Mouse (Mus musculus) limb, embryonic 11.5 days (tissue): ENCODE measurements at regions not wholly inside any gene's neighbourhood (a gene's known extent, or its start where the extent isn't known, plus 50 kb on each side); places are given as distances from the start of the nearest gene placed in this dataset.

Experiments used
- ATAC-seq: fragments of 200-750 bp; cut with Nextera tagmentation; 2 replicates; pipeline ENCODE4 v1.8.0; 2017; ENCODE audit warnings: low read depth; ENCODE audit not compliant: insufficient number of reproducible peaks, low FRiP score, low TSS enrichment
- DNase-seq: peaks from one replicate; pipeline ENCODE4 v3.0.0-alpha.2; 2015; ENCODE audit warnings: low spot score
- H3K27ac ChIP-seq: fragments of 300-500 bp; sonication (generic); replicated peaks from 2 replicates; pipeline ENCODE4 v1.5.1; 2014; ENCODE audit warnings: low read depth, mild to moderate bottlenecking, low read length
- H3K27me3 ChIP-seq: fragments of 300-500 bp; sonication (generic); 2 replicates; pipeline ENCODE4 v1.6.1; 2014; ENCODE audit warnings: mild to moderate bottlenecking, low read length, mixed read lengths; ENCODE audit not compliant: control insufficient read depth, insufficient read depth
- H3K36me3 ChIP-seq: fragments of 300-500 bp; sonication (generic); 2 replicates; pipeline ENCODE4 v1.6.1; 2014; ENCODE audit warnings: mild to moderate bottlenecking, low read length, moderate library complexity, mixed read lengths; ENCODE audit not compliant: control insufficient read depth, insufficient read depth
- H3K4me1 ChIP-seq: fragments of 300-500 bp; sonication (generic); 2 replicates; pipeline ENCODE4 v1.6.1; 2014; ENCODE audit warnings: low read length, mixed read lengths; ENCODE audit not compliant: control insufficient read depth, insufficient read depth
- H3K4me2 ChIP-seq: fragments of 300-500 bp; sonication (generic); 2 replicates; pipeline ENCODE4 v1.6.1; 2014; ENCODE audit warnings: low read depth, mild to moderate bottlenecking, moderate library complexity; ENCODE audit not compliant: severe bottlenecking
- H3K4me3 ChIP-seq: fragments of 300-500 bp; sonication (generic); 2 replicates; pipeline ENCODE4 v1.5.1; 2014; ENCODE audit warnings: low read depth, low read length
- H3K9ac ChIP-seq: fragments of 300-500 bp; sonication (generic); 2 replicates; pipeline ENCODE4 v1.6.1; 2014; ENCODE audit warnings: mild to moderate bottlenecking, low read length
- H3K9me3 ChIP-seq: fragments of 300-500 bp; sonication (generic); 2 replicates; pipeline ENCODE4 v1.6.1; 2016; ENCODE audit warnings: low read length; ENCODE audit not compliant: control insufficient read depth
- WGBS: fragments of 180-500 bp; shearing (Covaris S2); extraction: QIAGEN DNeasy Blood & Tissue Kit; methylation state at CpG from one replicate; pipeline ENCODE4 v1.1.7; 2014; 5-methylcytosine and 5-hydroxymethylcytosine counted together

- Histone ChIP-seq H3K9ac (no peak overlapping the region), H3K4me3 (no peak overlapping the region), H3K36me3 (no peaks in the 10 kb centered on the region), H3K9me3 (no peaks in the 10 kb centered on the region), H3K27ac (no peak overlapping the region), H3K4me2 (no peak overlapping the region), H3K4me1 (peaks cover 4% of the 10 kb centered on the region; the same call in 1 of the 2 replicates), H3K27me3 (no peaks in the 10 kb centered on the region)
- ATAC-seq (no peak), DNase-seq (no peak)
- 73% methylated on average over 12 of the region's 12 CpGs for WGBS
Observed at GRCm38 (mm10) chr5:111595438-111595837, 138.3 kb upstream of the Gm26897 start.

DNA sequence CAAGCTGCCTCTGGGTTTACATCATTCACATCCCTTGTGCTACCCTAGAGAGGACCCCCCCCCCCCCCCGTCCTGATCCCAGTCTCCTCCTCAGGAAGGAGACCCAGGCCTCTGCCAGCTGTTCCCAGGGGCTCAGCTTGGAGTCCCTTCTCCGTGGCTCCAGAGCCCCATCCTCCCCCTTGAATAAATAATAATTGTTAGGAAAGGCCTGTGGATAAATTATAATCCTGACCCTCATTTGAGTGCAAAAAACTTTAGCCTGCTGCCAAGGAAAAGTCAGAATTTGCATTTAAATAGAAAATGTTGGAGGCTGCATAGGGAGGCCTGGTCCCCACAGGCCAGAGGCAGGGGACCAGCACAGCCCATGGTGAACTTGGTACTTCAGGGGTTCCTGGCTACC, 136.0 kb upstream of the Gm26897 start:
- 55% methylated on average over 2 of the region's 2 CpGs for WGBS
- Histone ChIP-seq H3K27me3 (no peaks in the 10 kb centered on the region), H3K36me3 (no peaks in the 10 kb centered on the region), H3K9ac (no peak overlapping the region), H3K4me2 (no peak overlapping the region), H3K27ac (no peak overlapping the region), H3K4me1 (peaks cover 16% of the 10 kb centered on the region), H3K4me3 (no peak overlapping the region), H3K9me3 (no peaks in the 10 kb centered on the region)
- ATAC-seq = no peak
- no peak for DNase-seq

DNA sequence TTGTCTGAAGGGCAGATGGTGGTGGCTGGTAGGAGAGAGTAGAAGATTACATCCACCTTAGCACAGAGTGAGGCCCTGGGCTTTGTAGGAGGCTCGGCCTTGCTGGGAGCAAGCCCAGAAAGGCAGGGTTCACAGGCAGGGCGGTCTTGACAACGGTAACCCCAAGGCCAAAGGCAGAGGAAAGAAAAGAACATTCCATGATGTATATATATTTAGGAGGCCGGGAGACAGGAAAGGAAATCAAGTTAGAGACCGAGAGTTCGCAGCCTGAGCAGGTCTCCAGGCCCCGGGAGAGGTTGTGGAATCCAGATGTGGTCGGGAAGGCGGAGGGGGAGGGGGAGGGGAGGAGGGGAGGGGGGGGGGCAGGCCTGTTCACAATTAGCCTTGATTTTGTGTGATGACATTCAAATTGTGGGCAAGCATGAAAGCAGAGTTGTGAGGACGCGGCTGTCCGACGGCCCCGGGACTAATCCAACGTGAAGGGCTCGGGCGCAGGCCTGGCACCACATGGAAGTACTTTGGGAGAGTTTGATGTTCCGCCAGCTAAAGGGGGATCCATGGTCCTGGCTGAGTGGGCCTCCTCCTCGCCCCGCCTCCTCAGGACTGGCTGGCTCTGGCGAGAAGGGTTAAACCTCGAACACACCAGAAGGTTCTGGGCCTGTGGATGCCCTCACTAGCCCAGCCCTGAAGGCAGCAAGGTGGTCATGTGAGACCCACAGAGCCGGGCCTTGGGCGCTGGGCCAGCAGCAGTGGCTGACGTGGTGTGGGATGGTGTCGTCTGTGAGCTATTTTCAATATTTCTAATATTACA, 131.8 kb upstream of the Gm26897 start:
- H3K4me2 ChIP-seq = no peak overlapping the region
- peak; percentile 67 for ATAC-seq

GRCm38 (mm10) chr5:111613687-111614086, 120.0 kb upstream of the Gm26897 start:
- H3K9me3 ChIP-seq = no peaks in the 10 kb centered on the region
- peaks cover 8% of the 10 kb centered on the region for H3K4me1 ChIP-seq
- H3K4me3 ChIP-seq = no peak overlapping the region
- H3K27me3 ChIP-seq = no peaks in the 10 kb centered on the region
- H3K9ac ChIP-seq = no peak overlapping the region
- no peak for ATAC-seq
- DNase-seq = no peak
- WGBS = 59% methylated on average over 1 of the region's 1 CpGs
- no peak overlapping the region for H3K27ac ChIP-seq
- H3K4me2 ChIP-seq = no peak overlapping the region
- no peaks in the 10 kb centered on the region for H3K36me3 ChIP-seq

More for the DNA sequence above, 131.8 kb upstream of the Gm26897 start:
- Histone ChIP-seq H3K27me3 (no peaks in the 10 kb centered on the region), H3K27ac (peak overlapping the region; percentile 62; the same call in 1 of the 2 replicates), H3K9ac (peak overlapping the region; percentile 23; the same call in 1 of the 2 replicates), H3K4me1 (peaks cover 16% of the 10 kb centered on the region), H3K36me3 (no peaks in the 10 kb centered on the region), H3K4me3 (no peak overlapping the region), H3K9me3 (no peaks in the 10 kb centered on the region)
- 25% methylated on average over 23 of the region's 26 CpGs for WGBS
- DNase-seq = peak; percentile 80

DNA sequence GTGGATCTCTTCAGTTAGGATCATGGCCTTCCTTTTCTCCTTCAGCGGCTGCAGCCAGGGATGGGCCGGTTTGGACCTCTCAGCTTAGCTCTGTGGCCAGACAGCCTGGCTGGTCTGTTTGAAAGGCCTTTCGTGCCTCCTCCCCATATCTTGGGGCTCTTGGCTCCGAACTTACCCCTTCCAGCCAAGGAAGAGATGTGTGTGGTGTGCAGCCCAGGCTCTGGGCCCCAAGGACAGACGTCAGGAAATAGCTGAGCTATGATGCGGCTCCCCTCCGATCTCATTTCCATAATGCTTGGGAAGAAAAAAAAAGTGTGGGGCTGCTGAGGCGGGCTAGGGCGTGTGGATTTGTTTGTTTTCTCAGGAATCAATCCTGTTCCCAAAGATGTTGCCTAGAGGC, 113.8 kb upstream of the Gm26897 start:
- no peak for ATAC-seq
- Histone ChIP-seq H3K36me3 (no peaks in the 10 kb centered on the region), H3K4me3 (no peak overlapping the region), H3K9ac (peak overlapping the region; percentile 7; the same call in 1 of the 2 replicates), H3K27ac (no peak overlapping the region), H3K27me3 (no peaks in the 10 kb centered on the region), H3K9me3 (no peaks in the 10 kb centered on the region), H3K4me2 (no peak overlapping the region), H3K4me1 (peaks cover 10% of the 10 kb centered on the region)
- no peak for DNase-seq
- 66% methylated on average over 9 of the region's 9 CpGs for WGBS

DNA sequence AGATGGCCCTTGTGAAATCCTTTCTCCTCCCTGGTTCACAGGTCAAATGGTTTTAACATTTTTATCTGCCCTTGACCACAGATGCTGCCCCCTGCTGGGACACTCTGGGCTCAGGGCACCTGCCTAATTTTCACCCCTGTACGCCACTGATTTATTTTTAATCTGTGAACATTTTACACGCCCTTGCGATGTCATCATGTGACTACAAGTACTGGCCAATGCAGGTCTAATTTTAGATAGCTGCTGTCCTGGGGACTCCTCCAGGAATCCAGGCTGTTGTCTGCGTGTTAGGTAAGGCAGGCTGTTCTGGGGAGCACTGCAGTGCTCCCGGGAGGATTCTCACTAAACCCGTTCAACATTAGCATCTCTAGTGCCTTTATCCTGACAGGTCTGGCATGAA, 113.1 kb upstream of the Gm26897 start:
- no peaks in the 10 kb centered on the region for H3K36me3 ChIP-seq

DNA sequence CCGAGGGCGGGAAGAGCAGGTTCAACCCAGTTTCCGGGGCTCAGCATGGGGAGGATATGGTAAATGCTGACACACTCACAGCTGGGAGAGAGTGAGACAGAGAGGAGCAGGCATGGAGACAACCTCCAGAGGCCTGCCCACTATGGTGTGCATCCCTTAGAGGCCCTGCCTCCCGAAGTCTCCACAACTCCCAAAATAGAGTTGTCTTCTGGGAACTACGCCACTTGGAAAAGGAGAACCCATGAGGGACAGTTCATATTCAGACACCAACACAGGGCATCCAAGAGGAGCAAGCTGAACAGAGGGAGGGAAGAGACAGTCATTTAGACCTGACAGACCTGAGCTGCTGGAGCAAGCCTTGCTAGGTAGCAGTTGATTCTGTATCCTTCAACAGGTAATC, 111.2 kb upstream of the Gm26897 start:
- H3K4me2 ChIP-seq = no peak overlapping the region
- no peaks in the 10 kb centered on the region for H3K27me3 ChIP-seq
- no peak overlapping the region for H3K27ac ChIP-seq

More for the DNA sequence above, 113.1 kb upstream of the Gm26897 start:
- H3K4me3 ChIP-seq = no peak overlapping the region
- 82% methylated on average over 6 of the region's 6 CpGs for WGBS
- H3K27me3 ChIP-seq = no peaks in the 10 kb centered on the region
- H3K4me2 ChIP-seq = no peak overlapping the region
- H3K27ac ChIP-seq = no peak overlapping the region
- no peaks in the 10 kb centered on the region for H3K9me3 ChIP-seq
- no peak overlapping the region for H3K9ac ChIP-seq
- ATAC-seq = no peak
- H3K4me1 ChIP-seq = peaks cover 10% of the 10 kb centered on the region
- DNase-seq = no peak

GRCm38 (mm10) chr5:111626273-111626798, 107.4 kb upstream of the Gm26897 start:
- ATAC-seq (no peak), DNase-seq (no peak)
- no peak overlapping the region for H3K4me2 ChIP-seq
- no peak overlapping the region for H3K4me3 ChIP-seq
- H3K9me3 ChIP-seq = no peaks in the 10 kb centered on the region
- H3K4me1 ChIP-seq = peaks cover 4% of the 10 kb centered on the region
- no peaks in the 10 kb centered on the region for H3K36me3 ChIP-seq
- no peaks in the 10 kb centered on the region for H3K27me3 ChIP-seq
- no peak overlapping the region for H3K27ac ChIP-seq
- H3K9ac ChIP-seq = no peak overlapping the region
- 23% methylated on average over 6 of the region's 6 CpGs for WGBS

More for the DNA sequence above, 111.2 kb upstream of the Gm26897 start:
- Histone ChIP-seq H3K9me3 (no peaks in the 10 kb centered on the region), H3K4me1 (peaks cover 10% of the 10 kb centered on the region), H3K36me3 (no peaks in the 10 kb centered on the region), H3K4me3 (no peak overlapping the region), H3K9ac (no peak overlapping the region)
- WGBS = 74% methylated on average over 5 of the region's 5 CpGs
- ATAC-seq (no peak), DNase-seq (no peak)
